Mouse (Mus musculus): ENCODE measurements at regions not wholly inside any gene's neighbourhood (a gene's known extent, or its start where the extent isn't known, plus 50 kb on each side); places are given as distances from the start of the nearest gene placed in this dataset.
"Not testable (repeated sequence)": the region's sequence is repeated elsewhere in the genome, so short reads cannot be mapped to it uniquely, and the experiment has no call there.

DNA sequence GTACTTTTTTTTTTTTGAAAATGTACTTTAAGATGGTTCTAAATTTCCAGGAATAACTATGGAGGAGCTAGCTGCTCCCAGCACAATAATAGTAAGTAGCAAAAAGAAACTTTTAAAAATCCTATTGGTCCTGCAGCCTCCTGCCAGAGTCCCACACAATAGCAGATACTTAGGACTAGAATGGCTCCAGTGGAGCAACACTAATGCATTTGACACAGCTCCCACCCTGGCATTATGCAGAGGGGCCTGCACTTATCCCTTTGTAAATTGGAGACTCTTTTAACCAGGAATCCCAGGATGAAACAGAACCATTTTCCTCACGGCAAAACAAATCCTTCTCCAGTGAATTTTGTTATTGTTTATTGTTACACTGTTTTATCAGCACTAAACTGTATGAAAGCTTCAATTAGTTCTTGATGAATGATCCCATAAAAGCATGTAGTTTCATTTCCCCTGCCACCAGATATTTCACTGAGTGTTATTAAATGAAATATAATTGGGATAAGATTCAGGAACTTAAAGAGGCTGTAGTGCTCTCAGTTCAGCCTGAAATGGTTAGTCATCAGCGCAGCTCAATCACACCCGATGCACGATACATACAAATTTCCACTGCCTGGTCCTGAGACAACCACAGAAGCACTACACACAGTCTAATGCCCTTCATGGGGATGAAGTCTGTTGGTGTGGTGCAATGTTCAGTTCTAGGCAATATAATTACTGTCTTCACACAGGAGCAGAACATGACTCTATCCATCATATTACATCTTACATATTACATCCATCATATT is 708.6 kb upstream of the Mms22l start:
- no peak for DNase-seq (ENCODE audit: low read depth)

- no peak for DNase-seq (ENCODE audit: low read depth)
Measured at GRCm38 (mm10) chr4:23823516-23823915, 672.7 kb upstream of the Mms22l start.

DNA sequence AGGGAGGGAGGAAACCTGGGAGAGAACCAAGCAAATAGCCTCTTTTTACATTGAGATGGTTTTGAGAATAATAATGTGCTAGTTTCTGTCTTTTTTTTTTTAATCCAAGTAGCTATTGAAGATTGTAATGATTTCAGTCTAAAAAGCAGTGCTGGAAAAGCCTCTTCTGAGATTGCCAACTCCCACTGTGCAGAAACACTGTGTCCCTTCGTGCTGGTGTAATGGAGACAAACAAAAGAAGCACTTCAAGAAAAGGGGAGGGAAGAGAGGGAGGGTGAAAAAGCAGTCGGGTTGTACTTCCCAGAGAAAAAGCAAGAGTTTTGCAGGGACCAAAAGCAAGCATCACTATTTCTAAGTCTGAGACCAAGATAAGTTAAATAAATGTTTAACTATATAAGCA is 669.4 kb upstream of the Mms22l start:
- DNase-seq (ENCODE audit: low read depth), result no peak

DNA sequence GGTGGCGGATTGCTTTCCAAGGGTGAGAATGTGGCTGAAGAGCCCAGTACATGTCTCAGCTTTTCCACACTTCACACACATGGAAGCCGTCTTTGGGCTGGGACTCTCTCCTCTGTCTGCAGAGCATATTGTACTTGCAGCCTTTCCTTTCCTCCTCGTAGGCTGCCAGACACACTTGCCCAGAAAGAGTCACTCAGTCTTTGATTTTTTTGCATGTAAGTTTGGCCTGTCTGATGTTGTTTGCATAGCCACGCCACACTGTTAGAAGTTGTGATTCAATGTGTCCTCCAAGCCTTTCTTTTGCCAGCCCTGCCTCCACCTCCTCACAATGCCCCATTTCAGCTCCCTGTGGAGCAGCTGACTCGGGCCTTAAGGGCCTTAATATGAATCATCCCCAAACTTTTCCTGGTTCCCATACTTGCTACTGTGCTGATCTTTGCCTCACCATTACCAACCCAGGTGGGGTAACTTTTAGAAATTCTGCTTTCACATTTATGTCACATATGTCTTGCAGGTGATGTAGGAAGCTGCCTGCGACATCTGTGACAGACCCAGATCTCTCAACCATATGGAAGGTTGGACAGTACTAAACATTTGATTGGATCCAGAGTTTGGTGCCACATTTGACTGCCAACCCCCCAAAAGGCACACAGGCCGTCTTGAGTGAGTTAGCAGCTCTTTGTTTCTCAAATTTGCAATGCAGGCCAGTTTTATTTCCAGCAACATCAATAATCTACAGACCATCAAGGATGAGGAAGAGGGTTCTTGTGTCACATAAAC is 663.7 kb upstream of the Mms22l start:
- DNase-seq (ENCODE audit: low read depth), result no peak

DNA sequence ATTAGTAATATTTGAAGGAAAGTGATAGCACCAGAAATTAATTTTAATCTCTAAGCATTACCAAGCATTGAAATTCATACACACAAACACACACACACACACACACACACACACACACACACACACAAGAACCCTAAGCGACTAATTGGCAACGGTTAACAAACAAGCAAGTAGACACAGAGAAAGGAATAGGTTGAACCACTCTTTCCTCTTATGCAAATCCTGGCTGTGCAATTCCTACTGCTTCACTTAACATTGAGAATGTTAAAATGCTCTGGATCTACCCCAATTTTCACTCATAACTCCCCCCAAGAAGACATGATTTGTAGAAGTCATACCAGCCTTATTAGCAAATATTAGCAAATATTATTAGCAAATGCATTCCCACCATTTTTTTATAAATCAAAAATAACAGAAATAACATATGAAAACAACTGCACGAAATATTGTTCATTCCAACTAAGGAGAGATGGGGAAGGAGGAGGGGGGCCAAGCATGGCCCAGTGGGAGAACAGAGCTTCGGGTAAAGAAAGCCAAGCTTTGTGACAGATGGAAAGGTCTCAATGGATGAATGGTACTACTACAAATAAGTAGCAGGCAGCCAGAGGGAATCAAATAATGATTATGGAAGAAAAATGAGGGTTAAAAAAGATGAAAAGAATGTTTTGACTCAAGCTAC is 652.5 kb upstream of the Mms22l start:
- no peak for DNase-seq (ENCODE audit: low read depth)

GRCm38 (mm10) chr4:23844288-23844971 is 651.8 kb upstream of the Mms22l start:
- DNase-seq (ENCODE audit: low read depth), result no peak

DNA sequence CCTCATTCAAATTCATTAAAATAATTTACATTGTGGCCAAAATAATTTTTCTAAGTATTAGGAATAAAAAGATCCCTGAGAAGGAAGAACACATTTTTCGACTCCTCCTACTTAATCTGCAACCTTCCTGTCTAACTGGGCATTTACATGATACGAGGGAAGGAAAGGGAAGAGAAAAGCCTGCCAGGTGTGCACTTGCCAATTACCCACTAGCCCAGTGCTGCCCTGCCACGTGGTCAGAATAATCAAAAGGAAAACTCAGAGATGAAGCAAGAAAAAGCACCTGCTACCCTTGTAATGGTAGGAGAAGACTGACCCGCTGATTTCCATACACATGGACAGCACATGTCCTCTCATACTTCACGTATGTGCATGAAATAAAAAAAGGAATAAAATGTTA is 651.0 kb upstream of the Mms22l start:
- DNase-seq (ENCODE audit: low read depth), result no peak

DNA sequence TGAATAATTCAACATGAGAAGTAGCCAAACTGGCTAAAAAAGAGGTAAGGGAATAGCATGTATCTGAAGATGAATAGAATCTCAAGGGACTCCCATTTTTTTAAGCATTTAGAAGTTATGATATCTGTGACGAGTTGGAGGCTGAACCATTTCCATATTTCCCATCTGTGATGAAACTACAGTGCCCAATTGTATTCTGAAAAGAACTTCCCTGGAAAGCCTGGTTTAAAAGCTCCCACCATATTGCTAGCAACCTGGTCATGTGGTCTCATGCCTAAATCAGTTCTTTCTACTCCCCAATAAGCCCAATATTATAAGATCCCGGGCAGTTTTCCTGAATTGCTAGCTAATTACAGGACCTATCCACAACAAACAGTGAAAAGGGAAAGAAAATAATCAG is 645.6 kb upstream of the Mms22l start:
- DNase-seq (ENCODE audit: low read depth), result no peak

DNA sequence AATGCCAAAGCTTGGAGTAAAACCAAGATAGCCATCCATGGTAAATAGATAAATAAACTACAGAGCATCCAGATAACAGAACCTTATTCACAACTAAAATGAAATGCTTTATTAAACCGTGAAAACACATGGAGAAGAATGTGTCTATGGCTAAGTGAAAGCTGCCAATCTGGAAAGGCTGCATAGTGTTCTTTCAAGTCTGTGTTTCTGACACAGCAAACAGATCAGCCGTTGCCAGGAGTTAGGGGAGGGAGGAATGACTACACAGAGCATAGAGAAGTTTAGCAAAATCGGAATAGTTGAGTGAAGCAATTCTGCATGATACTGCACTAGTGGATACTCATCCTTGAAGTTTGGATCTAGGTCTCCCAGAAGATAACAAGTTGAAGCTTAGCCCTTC is 633.8 kb upstream of the Mms22l start:
- no peak for DNase-seq (ENCODE audit: low read depth)

GRCm38 (mm10) chr4:23880007-23880406 is 616.2 kb upstream of the Mms22l start:
- no peak for DNase-seq (ENCODE audit: low read depth)

- peak; percentile 1 for DNase-seq (ENCODE audit: low read depth)
Measured at GRCm38 (mm10) chr4:23913396-23913795, 582.9 kb upstream of the Mms22l start.

DNA sequence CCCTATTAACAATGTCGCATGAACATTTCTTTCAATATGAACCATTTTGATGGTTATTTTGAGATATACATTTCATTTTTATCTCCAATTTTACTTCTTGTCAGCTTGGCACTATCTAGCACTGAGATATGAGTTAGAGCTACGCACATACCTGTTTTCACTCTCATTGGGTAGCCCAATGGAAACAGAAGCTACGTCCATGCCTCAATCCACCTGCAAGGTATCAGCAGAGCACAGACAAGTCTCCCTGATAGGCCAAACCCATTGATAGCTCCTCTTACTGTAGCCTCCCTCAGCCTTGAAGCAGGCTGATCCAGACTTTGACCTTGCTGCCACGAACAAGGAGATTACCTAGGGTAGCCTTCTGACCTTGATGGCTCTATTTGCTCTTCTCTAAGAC is 582.4 kb upstream of the Mms22l start:
- no peak for DNase-seq (ENCODE audit: low read depth)

GRCm38 (mm10) chr4:23914423-23914822 is 581.8 kb upstream of the Mms22l start:
- DNase-seq (ENCODE audit: low read depth), result no peak

GRCm38 (mm10) chr4:23921520-23921919 is 574.7 kb upstream of the Mms22l start:
- DNase-seq (ENCODE audit: low read depth), result no peak

- DNase-seq (ENCODE audit: low read depth), result no peak
Measured at GRCm38 (mm10) chr4:23954140-23954539, 542.1 kb upstream of the Mms22l start.

- not testable (repeated sequence) for DNase-seq (ENCODE audit: low read depth)
Measured at GRCm38 (mm10) chr4:23982193-23982592, 514.1 kb upstream of the Mms22l start.

GRCm38 (mm10) chr4:23982790-23983451 is 513.3 kb upstream of the Mms22l start:
- DNase-seq (ENCODE audit: low read depth), result no peak

GRCm38 (mm10) chr4:23983452-23983805 is 512.8 kb upstream of the Mms22l start:
- no peak for DNase-seq (ENCODE audit: low read depth)

GRCm38 (mm10) chr4:23984005-23984404 is 512.2 kb upstream of the Mms22l start:
- no peak for DNase-seq (ENCODE audit: low read depth)

DNA sequence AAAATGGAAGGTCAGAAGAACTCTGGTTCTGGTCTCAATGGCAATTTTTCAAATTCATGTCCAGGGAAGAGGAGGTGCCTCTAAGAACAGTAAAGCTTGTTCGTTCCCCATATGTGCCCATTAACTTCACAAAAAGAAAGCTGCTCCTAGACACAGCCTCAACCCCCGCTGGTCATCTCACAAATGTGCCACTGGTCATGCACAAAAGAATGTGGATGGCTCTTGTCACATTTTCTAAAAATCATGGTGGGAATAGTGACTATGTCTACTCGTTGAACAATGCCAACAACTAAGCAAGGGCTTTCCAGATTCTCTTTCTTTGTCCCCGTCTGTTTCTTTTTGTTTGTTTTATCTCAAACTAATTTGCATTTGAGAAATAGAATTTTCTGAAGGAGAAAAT is 510.3 kb upstream of the Mms22l start:
- no peak for DNase-seq (ENCODE audit: low read depth)

DNA sequence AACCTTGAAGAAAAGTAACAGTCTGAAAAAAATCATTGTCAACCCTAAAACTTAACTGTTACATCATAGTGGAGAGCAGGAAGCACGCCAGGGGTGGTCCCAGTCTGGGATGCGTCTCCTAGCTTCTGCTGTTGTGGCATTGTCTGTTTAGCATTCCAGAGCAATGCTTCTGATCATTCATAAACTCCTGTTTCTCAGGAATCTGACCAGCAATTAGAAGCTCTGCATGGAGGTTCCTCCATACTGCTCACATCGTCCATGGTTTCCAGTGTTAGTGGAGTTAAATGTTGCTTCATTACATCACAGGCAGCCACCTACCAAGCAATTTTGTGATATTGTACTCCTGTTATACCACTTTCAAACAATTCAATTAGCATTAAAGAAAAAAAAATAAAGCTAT is 502.4 kb upstream of the Mms22l start:
- no peak for DNase-seq (ENCODE audit: low read depth)

Data from 416B (cell line).